Mouse (Mus musculus): Measurements from ENCODE around the gene Wwox. TPM values are rescaled to one million over a fixed set of nuclear protein-coding genes. Genes with fewer than 3 reads are reported as not detected.
A peak's percentile ranks its signal among the peaks of the same experiment; 100 is the strongest.

Wwox gene
- polyA plus RNA-seq, 1 experiment from 2014 or later, result 11.6 TPM

DNA sequence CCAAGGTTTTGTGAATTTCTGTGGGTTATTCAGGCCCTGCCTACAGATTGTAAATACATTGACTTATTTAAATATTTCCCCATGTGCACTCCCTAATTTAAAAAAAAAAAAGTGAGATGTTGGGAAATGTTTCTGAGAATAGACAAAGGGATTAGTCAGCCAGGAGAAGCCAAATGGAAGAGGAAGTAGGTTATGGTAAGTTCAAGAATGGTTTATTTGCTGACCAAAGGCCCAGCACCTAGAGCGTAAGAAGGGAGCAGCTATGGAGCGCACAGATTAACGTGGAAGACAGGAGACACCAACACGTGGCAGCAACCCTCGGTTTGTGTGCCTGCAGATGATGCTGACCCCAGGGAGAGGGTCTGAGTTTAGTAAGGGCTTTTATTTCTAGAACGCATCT is 871.5 kb downstream of the Wwox start:
- H3K4me3 ChIP-seq (ENCODE audit: low read depth, low read length), result no peak overlapping the region
- ATAC-seq (no peak), DNase-seq (ENCODE audit: low spot score) (peak; percentile 49)
- TF ChIP-seq EP300 (IDR thresholded peaks at IDR 0.05) (no peak), CTCF (IDR thresholded peaks at IDR 0.05) (no peak)
- no peaks in the 10 kb centered on the region for H3K27me3 ChIP-seq (replicated peaks; ENCODE audit: insufficient read depth, low read length)
- H3K9me3 ChIP-seq (ENCODE audit: low read length), result no peaks in the 10 kb centered on the region
- no peak overlapping the region for H3K27ac ChIP-seq (ENCODE audit: low read length)
- no peaks in the 10 kb centered on the region for H3K4me1 ChIP-seq (ENCODE audit: insufficient read depth, low read depth, low read length)
- H3K4me2 ChIP-seq (replicated peaks; ENCODE audit: low read depth, low read length), result no peak overlapping the region
- H3K36me3 ChIP-seq (ENCODE audit: insufficient read depth, low read length), result no peaks in the 10 kb centered on the region
- WGBS, result 81% methylated on average over 6 of the region's 6 CpGs
- no peak overlapping the region for H3K9ac ChIP-seq (replicated peaks; ENCODE audit: low read depth)

DNA sequence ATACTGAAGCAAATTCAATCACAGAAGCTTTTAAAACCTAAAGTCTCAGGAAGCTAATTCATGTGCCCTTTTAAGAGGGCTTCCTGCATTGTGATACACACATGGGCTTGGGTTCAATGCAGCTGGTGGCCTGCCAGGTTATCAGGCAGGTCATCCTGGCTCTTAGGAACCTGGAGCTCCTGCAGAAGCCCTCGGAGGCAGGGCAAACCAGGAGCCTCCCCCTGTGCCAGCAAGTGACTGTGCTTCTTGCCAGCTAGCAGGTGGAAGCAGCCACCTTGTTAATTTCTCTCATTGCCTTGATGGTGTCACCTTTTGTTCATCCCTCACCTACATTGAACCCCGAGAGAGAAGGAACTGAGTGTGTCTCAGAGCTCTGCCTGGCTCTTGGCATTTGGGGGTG is 872.9 kb downstream of the Wwox start:
- no peak overlapping the region for H3K9ac ChIP-seq (replicated peaks; ENCODE audit: low read depth)
- H3K27me3 ChIP-seq (replicated peaks; ENCODE audit: insufficient read depth, low read length), result no peaks in the 10 kb centered on the region
- TF ChIP-seq CTCF (IDR thresholded peaks at IDR 0.05) (no peak), EP300 (IDR thresholded peaks at IDR 0.05) (no peak)
- no peaks in the 10 kb centered on the region for H3K36me3 ChIP-seq (ENCODE audit: insufficient read depth, low read length)
- no peaks in the 10 kb centered on the region for H3K4me1 ChIP-seq (ENCODE audit: insufficient read depth, low read depth, low read length)
- ATAC-seq (no peak), DNase-seq (ENCODE audit: low spot score) (no peak)
- H3K4me3 ChIP-seq (ENCODE audit: low read depth, low read length), result no peak overlapping the region
- no peak overlapping the region for H3K27ac ChIP-seq (ENCODE audit: low read length)
- no peaks in the 10 kb centered on the region for H3K9me3 ChIP-seq (ENCODE audit: low read length)
- H3K4me2 ChIP-seq (replicated peaks; ENCODE audit: low read depth, low read length), result no peak overlapping the region
- 45% methylated on average over 2 of the region's 2 CpGs for WGBS

DNA sequence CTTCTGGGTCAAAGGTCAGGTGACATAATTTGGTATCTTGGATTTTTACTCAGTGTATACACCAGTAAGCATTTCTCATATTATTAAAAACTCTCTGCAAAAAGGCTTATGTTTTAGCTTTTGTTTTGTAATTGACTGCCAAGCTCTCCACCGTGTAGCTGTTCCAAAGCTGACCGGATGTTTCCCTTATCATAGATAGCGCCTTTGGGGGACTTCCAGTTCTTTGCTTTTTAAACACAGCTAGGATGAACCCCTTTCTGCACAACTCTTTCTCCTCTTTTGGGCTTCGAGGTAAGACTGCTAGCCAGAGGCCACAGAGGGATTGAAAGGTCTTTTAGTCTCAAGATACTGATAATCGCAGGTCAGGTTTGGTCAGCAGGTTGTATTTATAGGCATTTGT is 883.0 kb downstream of the Wwox start:
- Histone ChIP-seq H3K36me3 (ENCODE audit: insufficient read depth, low read length) (no peaks in the 10 kb centered on the region), H3K9ac (replicated peaks; ENCODE audit: low read depth) (no peak overlapping the region)

DNA sequence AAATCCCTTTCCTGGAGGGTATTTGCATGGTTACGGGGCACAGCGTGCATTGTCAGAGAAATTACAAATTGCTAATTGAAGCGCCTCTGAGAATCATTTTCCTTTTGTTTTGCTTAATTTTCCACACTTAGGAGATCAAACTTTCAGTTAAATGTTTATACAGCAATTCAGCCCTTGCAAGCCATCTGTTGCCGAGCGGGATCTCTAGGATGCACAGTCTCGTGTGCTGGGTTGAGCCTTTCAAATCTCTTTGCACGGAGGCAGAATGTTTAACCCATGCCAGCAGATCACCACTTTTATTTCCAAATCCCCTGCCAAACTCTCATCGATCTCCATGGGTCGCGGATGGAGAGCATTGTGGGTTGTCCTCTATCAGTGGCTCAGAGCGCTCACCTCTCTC is 891.2 kb downstream of the Wwox start:
- Histone ChIP-seq H3K36me3 (ENCODE audit: insufficient read depth, low read length) (no peaks in the 10 kb centered on the region), H3K9ac (replicated peaks; ENCODE audit: low read depth) (no peak overlapping the region), H3K9me3 (ENCODE audit: low read length) (no peaks in the 10 kb centered on the region), H3K4me1 (ENCODE audit: insufficient read depth, low read depth, low read length) (no peaks in the 10 kb centered on the region), H3K27me3 (replicated peaks; ENCODE audit: insufficient read depth, low read length) (no peaks in the 10 kb centered on the region), H3K4me3 (ENCODE audit: low read depth, low read length) (no peak overlapping the region), H3K27ac (ENCODE audit: low read length) (no peak overlapping the region), H3K4me2 (replicated peaks; ENCODE audit: low read depth, low read length) (no peak overlapping the region)
- no peak for TF ChIP-seq CTCF (IDR thresholded peaks at IDR 0.05)
- TF ChIP-seq EP300 (IDR thresholded peaks at IDR 0.05), result no peak
- ATAC-seq (no peak), DNase-seq (ENCODE audit: low spot score) (no peak)
- 79% methylated on average over 11 of the region's 11 CpGs for WGBS

More for the DNA sequence above, 883.0 kb downstream of the Wwox start:
- ATAC-seq (peak; percentile 37), DNase-seq (ENCODE audit: low spot score) (peak; percentile 58)
- Histone ChIP-seq H3K4me3 (ENCODE audit: low read depth, low read length) (no peak overlapping the region), H3K27ac (ENCODE audit: low read length) (no peak overlapping the region), H3K9me3 (ENCODE audit: low read length) (no peaks in the 10 kb centered on the region), H3K27me3 (replicated peaks; ENCODE audit: insufficient read depth, low read length) (no peaks in the 10 kb centered on the region), H3K4me2 (replicated peaks; ENCODE audit: low read depth, low read length) (no peak overlapping the region), H3K4me1 (ENCODE audit: insufficient read depth, low read depth, low read length) (no peaks in the 10 kb centered on the region)
- 58% methylated on average over 5 of the region's 5 CpGs for WGBS
- TF ChIP-seq CTCF (IDR thresholded peaks at IDR 0.05) (no peak), EP300 (IDR thresholded peaks at IDR 0.05) (peak; percentile 58; the same call in 1 of the 2 replicates)

DNA sequence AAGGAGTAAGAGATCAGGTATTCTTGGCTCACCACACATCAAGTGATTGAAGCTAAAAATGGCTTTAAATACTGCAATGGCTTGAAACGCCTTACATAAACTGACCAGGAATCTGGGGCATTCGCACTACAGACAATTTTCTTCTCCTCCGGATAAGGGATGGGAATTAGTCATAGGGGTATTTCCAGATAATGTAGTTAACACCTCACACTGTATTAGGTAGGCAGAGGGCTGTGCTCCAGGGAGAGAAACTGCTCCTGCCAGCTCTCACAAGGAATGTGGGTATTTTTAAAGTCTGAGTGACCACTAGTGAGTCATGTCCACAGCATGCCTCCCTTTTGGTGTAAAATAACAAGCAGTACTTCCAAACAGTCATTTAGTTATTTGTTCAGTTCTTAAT is 894.5 kb downstream of the Wwox start:
- no peak for ATAC-seq

DNA sequence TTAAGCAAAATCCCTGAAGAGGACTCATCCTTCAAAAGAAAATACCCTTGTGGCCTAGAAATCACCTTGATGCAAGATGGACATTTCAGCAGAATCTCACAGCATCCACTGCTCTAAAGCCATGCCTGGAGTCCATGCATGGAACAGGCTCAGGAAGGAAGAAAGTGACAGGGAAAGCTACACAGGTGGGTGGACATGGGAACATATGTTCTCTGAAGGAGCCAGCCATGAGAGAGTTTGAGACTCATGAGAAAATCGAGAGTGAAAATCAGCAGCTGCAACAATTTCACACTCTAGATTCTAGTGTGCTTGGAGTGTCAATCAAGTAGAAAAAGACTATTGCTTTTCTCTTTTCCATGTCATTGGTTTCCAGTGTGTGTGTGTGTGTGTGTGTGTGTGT is 896.9 kb downstream of the Wwox start:
- no peak for TF ChIP-seq CTCF (IDR thresholded peaks at IDR 0.05)
- TF ChIP-seq EP300 (IDR thresholded peaks at IDR 0.05), result no peak
- WGBS, result 83% methylated on average over 1 of the region's 1 CpGs
- no peak overlapping the region for H3K4me2 ChIP-seq (replicated peaks; ENCODE audit: low read depth, low read length)
- no peak for ATAC-seq
- H3K4me3 ChIP-seq (ENCODE audit: low read depth, low read length), result no peak overlapping the region
- DNase-seq (ENCODE audit: low spot score), result no peak
- no peaks in the 10 kb centered on the region for H3K9me3 ChIP-seq (ENCODE audit: low read length)
- no peak overlapping the region for H3K27ac ChIP-seq (ENCODE audit: low read length)
- no peaks in the 10 kb centered on the region for H3K4me1 ChIP-seq (ENCODE audit: insufficient read depth, low read depth, low read length)
- H3K9ac ChIP-seq (replicated peaks; ENCODE audit: low read depth), result no peak overlapping the region
- no peaks in the 10 kb centered on the region for H3K27me3 ChIP-seq (replicated peaks; ENCODE audit: insufficient read depth, low read length)
- no peaks in the 10 kb centered on the region for H3K36me3 ChIP-seq (ENCODE audit: insufficient read depth, low read length)

More for the DNA sequence above, 894.5 kb downstream of the Wwox start:
- H3K9me3 ChIP-seq (ENCODE audit: low read length), result no peaks in the 10 kb centered on the region
- no peaks in the 10 kb centered on the region for H3K27me3 ChIP-seq (replicated peaks; ENCODE audit: insufficient read depth, low read length)
- H3K4me1 ChIP-seq (ENCODE audit: insufficient read depth, low read depth, low read length), result no peaks in the 10 kb centered on the region
- H3K9ac ChIP-seq (replicated peaks; ENCODE audit: low read depth), result no peak overlapping the region
- DNase-seq (ENCODE audit: low spot score), result no peak
- H3K27ac ChIP-seq (ENCODE audit: low read length), result no peak overlapping the region
- WGBS, result 77% methylated on average over 3 of the region's 3 CpGs
- H3K4me2 ChIP-seq (replicated peaks; ENCODE audit: low read depth, low read length), result no peak overlapping the region
- H3K4me3 ChIP-seq (ENCODE audit: low read depth, low read length), result no peak overlapping the region
- TF ChIP-seq CTCF (IDR thresholded peaks at IDR 0.05) (no peak), EP300 (IDR thresholded peaks at IDR 0.05) (no peak)
- H3K36me3 ChIP-seq (ENCODE audit: insufficient read depth, low read length), result no peaks in the 10 kb centered on the region

DNA sequence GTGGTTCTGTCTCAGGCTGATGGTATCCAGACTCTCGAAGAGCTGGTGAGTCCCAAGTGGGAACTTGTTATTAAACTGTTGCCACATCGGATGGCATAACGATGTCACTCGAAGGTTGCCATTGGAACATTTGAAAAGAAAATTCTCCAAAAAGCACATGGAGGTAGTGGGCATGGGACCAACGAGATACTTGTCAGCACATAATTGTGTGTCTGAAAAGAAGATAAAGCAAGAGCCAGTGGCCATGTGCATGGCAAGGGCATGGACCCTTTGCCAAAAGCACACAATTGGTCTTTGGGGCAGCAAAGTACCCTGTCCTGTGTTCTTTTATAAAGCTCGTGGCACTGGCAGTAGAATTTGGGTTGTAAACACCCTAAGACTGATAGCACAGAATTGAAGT is 909.2 kb downstream of the Wwox start:
- 77% methylated on average over 6 of the region's 6 CpGs for WGBS

More for the DNA sequence above, 909.2 kb downstream of the Wwox start:
- TF ChIP-seq CTCF (IDR thresholded peaks at IDR 0.05) (no peak), EP300 (IDR thresholded peaks at IDR 0.05) (no peak)
- H3K27me3 ChIP-seq (replicated peaks; ENCODE audit: insufficient read depth, low read length), result no peaks in the 10 kb centered on the region
- H3K4me2 ChIP-seq (replicated peaks; ENCODE audit: low read depth, low read length), result no peak overlapping the region
- H3K4me1 ChIP-seq (ENCODE audit: insufficient read depth, low read depth, low read length), result no peaks in the 10 kb centered on the region
- DNase-seq (ENCODE audit: low spot score), result no peak
- H3K9me3 ChIP-seq (ENCODE audit: low read length), result no peaks in the 10 kb centered on the region
- H3K36me3 ChIP-seq (ENCODE audit: insufficient read depth, low read length), result no peaks in the 10 kb centered on the region
- H3K4me3 ChIP-seq (ENCODE audit: low read depth, low read length), result no peak overlapping the region
- H3K27ac ChIP-seq (ENCODE audit: low read length), result no peak overlapping the region
- H3K9ac ChIP-seq (replicated peaks; ENCODE audit: low read depth), result no peak overlapping the region
- no peak for ATAC-seq

All from lung, postnatal 0 days (tissue).